Mouse (Mus musculus) hematopoietic stem cell, adult 5-6 weeks (primary cell): ENCODE results near the gene Gpr137. TPM values are rescaled to one million over a fixed set of nuclear protein-coding genes. Genes with fewer than 3 reads are reported as not detected.

ENCODE experiments used
- ATAC-seq, 2 experiments: fragments of 125-278 bp in 1 of 2; replicated peaks in 1 of 2; 2 replicates each; pipeline ENCODE4 v1.8.0; 2016 to 2017; ENCODE audit warnings: inconsistent platforms in 2 of 2, mild to moderate bottlenecking in 2 of 2, moderate number of reproducible peaks in 2 of 2, low read depth in 1 of 2, moderate TSS enrichment in 1 of 2; ENCODE audit not compliant: low FRiP score in 2 of 2, poor library complexity in 2 of 2, severe bottlenecking in 2 of 2, insufficient read depth in 1 of 2, low TSS enrichment in 1 of 2
- total RNA-seq: library from RNA; stranded (forward); fragments of 172-1452, 232-1000 nt; gene quantifications from 2 replicates; pipeline ENCODE4 v1.2.3, GENCODE M21; 2017

Gene Gpr137
- total RNA-seq, 1 experiment from 2014 or later: 19.5 TPM

- 0 out of 4 replicates have a peak, but pooled peaks have one; percentile 2 to 8 for ATAC-seq
Measured at GRCm38 (mm10) chr19:6975537-6976521, 33.5 kb upstream of the Gpr137 start, which contains the start of gene Plcb3. Plcb3 (minus strand) TSS chr19:6976470.

DNA sequence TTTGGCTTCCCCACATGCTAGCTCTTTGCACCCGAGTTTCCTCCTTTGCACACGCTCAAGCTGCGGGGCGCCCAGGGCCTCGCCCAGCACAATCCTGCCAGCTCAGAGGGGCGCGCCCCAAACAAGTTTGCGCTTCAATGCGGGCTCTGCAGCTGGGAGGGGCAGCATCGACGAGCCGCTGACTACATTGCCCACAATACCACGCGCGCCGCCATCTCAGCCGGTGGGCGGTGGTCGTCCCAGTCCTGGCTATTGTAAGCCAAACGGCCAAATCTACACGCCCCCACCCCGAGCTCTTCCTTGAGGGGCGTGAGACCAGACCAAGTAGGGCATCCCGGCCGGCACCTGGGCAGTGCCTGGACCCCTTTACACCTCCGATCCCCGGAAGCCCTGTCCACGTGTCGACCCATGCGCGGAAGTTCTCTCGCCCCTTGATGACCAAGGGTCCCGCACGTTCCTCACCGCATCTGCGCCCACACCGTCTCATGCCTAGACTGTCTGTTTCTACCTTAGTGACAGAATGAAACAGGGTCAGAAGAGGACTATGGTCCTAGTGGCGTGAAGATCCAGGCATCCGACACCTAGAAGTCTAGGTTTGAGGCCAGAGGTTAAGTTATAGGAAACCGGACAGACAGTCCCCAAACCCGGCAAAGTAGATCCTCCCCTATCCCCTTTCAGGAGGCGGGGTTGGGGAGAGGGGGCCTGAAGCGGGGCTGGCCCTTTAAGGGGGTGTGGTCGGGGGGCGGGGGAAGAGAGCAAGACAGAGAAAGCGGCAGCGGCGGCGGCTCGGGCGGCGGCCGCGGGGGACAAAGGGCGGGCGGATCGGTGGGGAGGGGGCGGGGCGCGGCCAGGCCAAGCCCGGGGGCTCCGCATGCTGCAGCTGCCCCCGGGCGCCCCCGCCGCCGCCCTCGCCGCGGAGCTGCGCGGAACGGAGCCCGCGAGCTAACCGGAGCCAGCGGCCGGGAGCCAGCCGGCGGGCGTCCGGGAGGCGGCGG lies 32.2 kb upstream of the Gpr137 start, which contains the start of gene Ppp1r14b:
Ppp1r14b (plus strand) TSS at position 758 of the 995 bp plus-strand sequence.
- ATAC-seq: peak; percentile 55 to 61

DNA sequence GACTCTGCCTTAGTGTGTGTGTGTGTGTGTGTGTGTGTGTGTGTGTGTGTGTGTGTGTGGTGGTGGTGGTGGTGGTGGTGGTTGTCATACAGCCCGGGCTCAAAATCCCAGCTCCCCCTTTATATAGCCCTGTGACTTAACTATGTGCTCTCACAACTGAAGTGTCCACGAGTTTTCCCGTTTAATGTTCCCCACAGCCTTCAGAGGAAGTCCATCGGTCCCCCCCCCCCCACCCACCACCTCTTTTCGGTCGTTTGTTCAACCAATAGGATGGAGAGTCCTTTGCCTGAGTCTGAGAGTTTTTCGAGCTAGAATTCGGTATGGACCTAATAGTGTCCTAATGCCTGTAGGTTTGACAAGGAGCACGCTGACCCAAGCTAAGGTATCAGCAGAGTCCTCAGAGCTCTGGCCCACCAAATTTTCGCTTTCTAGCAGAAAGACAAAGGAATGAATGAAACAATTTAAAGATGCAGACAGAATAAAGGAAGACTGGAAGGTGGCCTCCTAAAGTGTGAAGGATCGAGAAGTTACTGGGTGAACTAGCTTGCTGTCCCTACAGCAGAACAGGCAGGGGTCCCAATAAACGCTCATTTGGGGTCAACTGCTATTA lies 31.4 kb upstream of the Gpr137 start:
- ATAC-seq: no peak

DNA sequence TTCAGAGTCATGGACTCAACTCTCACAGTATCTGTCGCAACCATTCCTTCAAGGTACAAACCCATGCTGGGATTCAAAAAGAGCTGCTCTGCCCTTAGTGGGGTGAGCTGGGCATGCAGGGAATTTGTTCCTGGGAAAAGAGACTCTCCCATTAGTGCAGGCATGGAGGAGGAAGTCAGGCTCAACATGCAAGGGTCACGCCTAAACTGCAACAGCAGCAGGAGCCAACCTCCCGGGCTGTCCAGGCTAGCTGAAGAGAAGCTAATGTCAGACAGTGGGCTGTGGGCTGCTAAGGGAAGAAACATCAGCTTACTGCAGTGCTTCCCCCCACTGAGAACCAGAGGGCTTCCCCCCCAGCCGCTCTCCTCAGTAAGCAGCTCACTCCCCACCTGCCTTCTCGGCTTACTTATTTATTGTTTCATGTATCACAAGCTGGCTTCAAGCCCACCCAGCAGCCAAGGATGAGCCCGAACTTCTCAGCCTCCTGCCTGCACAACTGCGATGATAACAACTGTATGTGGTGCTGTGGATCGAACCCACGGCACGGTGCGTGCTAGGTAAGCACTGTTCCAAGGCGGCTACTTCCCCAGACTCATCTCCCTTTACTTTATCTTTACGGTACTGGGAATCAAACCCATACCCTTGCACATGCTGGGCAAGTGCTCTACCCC lies 30.1 kb upstream of the Gpr137 start:
- ATAC-seq: no peak

GRCm38 (mm10) chr19:6971644-6972043 lies 29.4 kb upstream of the Gpr137 start:
- no peak for ATAC-seq

GRCm38 (mm10) chr19:6970460-6971085 lies 28.3 kb upstream of the Gpr137 start:
- ATAC-seq: no peak

GRCm38 (mm10) chr19:6969665-6970381 lies 27.5 kb upstream of the Gpr137 start:
- peak in 1 of 2 experiments; percentile 18; a peak in 1 of 4 replicates for ATAC-seq

GRCm38 (mm10) chr19:6969291-6969664 lies 27.0 kb upstream of the Gpr137 start:
- ATAC-seq: no peak

DNA sequence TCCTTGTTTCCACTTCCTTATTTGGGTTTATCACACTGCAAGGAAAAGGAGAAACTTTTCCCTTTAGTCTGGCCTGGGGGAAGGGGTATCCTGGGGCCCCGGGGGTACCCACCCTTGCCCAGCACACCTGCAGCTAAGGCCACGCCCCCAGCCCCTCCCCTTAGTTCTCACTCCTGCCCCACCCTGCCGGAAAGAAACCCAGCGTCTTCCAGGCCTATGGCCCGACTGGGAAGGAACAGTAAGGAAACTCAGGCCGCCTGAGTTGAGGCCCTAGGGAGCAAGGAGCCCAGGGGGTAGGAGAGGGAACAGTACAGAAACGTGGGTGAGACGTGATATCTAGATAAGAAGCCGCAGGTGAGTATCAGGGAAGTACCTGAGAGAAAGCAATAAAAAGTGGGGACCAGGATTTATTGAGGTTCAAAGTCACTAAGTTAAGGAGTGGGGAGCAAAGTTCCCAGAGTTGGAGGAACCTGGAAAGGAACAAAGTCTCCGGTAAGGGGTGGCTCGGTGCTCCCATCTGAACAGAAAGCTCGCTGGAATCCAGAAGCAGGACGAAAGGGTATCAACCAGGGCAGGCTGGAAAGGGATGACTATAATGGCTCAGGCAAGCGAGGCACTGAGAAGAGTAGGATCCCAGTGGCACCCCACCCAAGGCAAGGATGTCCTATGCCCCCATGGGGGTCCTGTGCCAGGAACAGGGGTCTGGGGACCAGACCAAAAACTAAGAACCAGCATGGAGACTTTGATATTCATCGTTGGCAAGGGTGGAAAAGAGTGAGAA lies 26.4 kb upstream of the Gpr137 start:
- no peak for ATAC-seq

- no peak for ATAC-seq
Measured at GRCm38 (mm10) chr19:6956461-6956860, 14.2 kb upstream of the Gpr137 start.

- no peak for ATAC-seq
Measured at GRCm38 (mm10) chr19:6955424-6955823, 13.1 kb upstream of the Gpr137 start.

GRCm38 (mm10) chr19:6954046-6954445 lies 11.8 kb upstream of the Gpr137 start:
- ATAC-seq: no peak

DNA sequence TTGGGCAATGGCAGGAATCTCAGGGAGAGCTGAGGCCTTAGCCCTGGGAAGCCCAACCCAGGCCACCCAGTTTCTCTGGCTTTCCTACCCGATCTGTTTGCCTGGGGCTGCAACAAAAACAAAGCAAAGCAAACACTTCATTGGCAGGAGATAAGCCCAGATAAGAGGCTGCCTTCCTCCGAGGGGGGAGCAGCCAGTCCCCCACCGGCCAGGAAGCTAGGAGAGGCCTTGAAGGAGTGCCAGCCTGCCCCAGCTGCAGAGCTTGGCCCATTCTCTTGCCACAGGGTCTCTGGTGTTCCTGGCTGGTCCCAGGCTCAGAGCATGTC lies 10.4 kb upstream of the Gpr137 start:
- no peak for ATAC-seq

GRCm38 (mm10) chr19:6951994-6952711 lies 9.9 kb upstream of the Gpr137 start:
- ATAC-seq: peak; percentile 8 to 13; a peak in 2 of 4 replicates
